Mouse (Mus musculus): ENCODE data around the gene Tdrd5. TPM values are rescaled to one million over a fixed set of nuclear protein-coding genes. Genes with fewer than 3 reads are reported as not detected.

The Tdrd5 gene
- total RNA-seq, 2 experiments from 2014 or later = not detected

- H3K27ac ChIP-seq = no peak overlapping the region
- DNase-seq = no peak
- intact Hi-C loops (cut with DNase I) = no loop called here
- TF ChIP-seq CTCF (IDR thresholded peaks at IDR 0.05) = no peak
- no peak overlapping the region for H3K4me3 ChIP-seq
Observed at GRCm38 (mm10) chr1:156216249-156216648, 87.2 kb downstream of the Tdrd5 start.

GRCm38 (mm10) chr1:156214651-156215050, 88.8 kb downstream of the Tdrd5 start:
- Histone ChIP-seq H3K27ac (no peak overlapping the region), H3K4me3 (no peak overlapping the region)
- no peak for TF ChIP-seq CTCF (IDR thresholded peaks at IDR 0.05)
- intact Hi-C loops (cut with DNase I) = no loop called here
- DNase-seq = no peak

GRCm38 (mm10) chr1:156212923-156213322, 90.5 kb downstream of the Tdrd5 start:
- intact Hi-C loops (cut with DNase I) = no loop called here
- Histone ChIP-seq H3K4me3 (no peak overlapping the region), H3K27ac (no peak overlapping the region)
- DNase-seq = no peak
- TF ChIP-seq CTCF (IDR thresholded peaks at IDR 0.05) = no peak

DNA sequence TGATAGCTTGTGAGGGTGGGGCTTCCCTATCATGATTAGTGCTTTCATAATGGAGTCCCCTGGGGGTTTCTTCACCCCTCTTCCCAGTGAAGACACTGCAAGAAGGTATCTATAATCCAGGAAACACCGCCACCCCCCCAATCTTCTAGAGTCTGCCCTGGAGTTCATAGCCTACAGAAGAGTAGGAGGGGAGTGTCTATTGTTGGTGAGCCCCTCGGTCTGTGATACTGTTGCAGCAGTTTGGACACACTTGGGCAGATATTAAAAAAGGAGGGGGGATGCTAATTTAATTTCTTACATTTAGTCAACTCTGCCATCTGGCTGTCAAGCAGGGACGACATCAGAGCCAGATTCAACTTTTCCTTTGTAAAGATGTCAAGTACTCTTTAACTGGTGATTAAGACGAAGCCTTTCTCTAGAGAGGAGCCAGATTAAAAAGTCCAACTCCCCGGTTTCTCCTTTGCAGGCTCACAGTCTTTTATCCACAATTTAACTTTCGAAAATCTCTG, 91.6 kb downstream of the Tdrd5 start:
- no peak for DNase-seq
- intact Hi-C loops (cut with DNase I) = no loop called here
- TF ChIP-seq CTCF (IDR thresholded peaks at IDR 0.05) = no peak
- no peak overlapping the region for H3K27ac ChIP-seq
- H3K4me3 ChIP-seq = no peak overlapping the region

Other genes starting within 250 kb of the Tdrd5 start
- not detected for gene Fam163a, start 98.6 kb downstream of the Tdrd5 start, total RNA-seq (2021)
- gene Nphs2, start 7.1 kb upstream of the Tdrd5 start, total RNA-seq (2021) = not detected
- 100 to 1,000 TPM; 364 to 454 TPM for gene Gm2000, start 62.4 kb upstream of the Tdrd5 start, total RNA-seq (2021)
- not detected for gene Axdnd1, start 117.5 kb upstream of the Tdrd5 start, total RNA-seq (2021)
- gene Soat1, start 170.7 kb upstream of the Tdrd5 start, total RNA-seq (2021) = 1 to 10 TPM; 3.5 to 3.9 TPM
- gene Gm10031, start 220.3 kb upstream of the Tdrd5 start, total RNA-seq (2021) = 10 to 100 TPM; 42.9 to 49.5 TPM